Mouse (Mus musculus) myocyte (in vitro differentiated cells): Measurements from ENCODE around the gene Mrpl48. TPM values are rescaled to one million over a fixed set of nuclear protein-coding genes. Genes with fewer than 3 reads are reported as not detected.
A peak's percentile ranks its signal among the peaks of the same experiment; 100 is the strongest.

Source experiments
- H3K27me3 ChIP-seq: one replicate; pipeline ENCODE4 v1.6.1; 2011; ENCODE audit not compliant: control insufficient read depth, insufficient read depth, insufficient read length
- H3K36me3 ChIP-seq: one replicate; pipeline ENCODE4 v1.6.1; 2011; ENCODE audit not compliant: control insufficient read depth, insufficient read depth
- H3K4me2 ChIP-seq: one replicate; pipeline ENCODE4 v1.6.1; 2011; ENCODE audit warnings: low read depth, control low read depth
- H3K4me3 ChIP-seq: one replicate; pipeline ENCODE4 v1.5.1; 2011; ENCODE audit warnings: mild to moderate bottlenecking, control low read depth, moderate library complexity
- H3K79me2 ChIP-seq: one replicate; pipeline ENCODE4 v1.6.1; 2011; ENCODE audit not compliant: control insufficient read depth, insufficient read depth
- H3ac ChIP-seq: one replicate; pipeline ENCODE4 v1.6.1; 2011; ENCODE audit not compliant: control insufficient read depth, insufficient read length
- CEBPB ChIP-seq: IDR thresholded peaks from 2 replicates; pipeline ENCODE4 v1.6.1; 2011; ENCODE audit warnings: mild to moderate bottlenecking, moderate library complexity; ENCODE audit not compliant: poor library complexity, insufficient read depth, severe bottlenecking
- E2F4 ChIP-seq: IDR thresholded peaks from one replicate; pipeline ENCODE4 v1.6.1; 2011; ENCODE audit warnings: mild to moderate bottlenecking, control low read depth, moderate library complexity; ENCODE audit not compliant: insufficient read depth
- MAX ChIP-seq: IDR thresholded peaks from one replicate; pipeline ENCODE4 v1.6.1; 2011; ENCODE audit warnings: low read depth, mild to moderate bottlenecking, control low read depth
- MYOD1 ChIP-seq, 3 experiments: IDR thresholded peaks; one replicate each; pipeline ENCODE4 v1.6.1; 2011; ENCODE audit warnings: control low read depth in 2 of 3, low read depth in 2 of 3, mild to moderate bottlenecking in 2 of 3, moderate library complexity in 1 of 3; ENCODE audit not compliant: insufficient read length in 2 of 3, control insufficient read depth in 1 of 3
- MYOG ChIP-seq, 3 experiments: IDR thresholded peaks; one replicate each; pipeline ENCODE4 v1.6.1; 2011; ENCODE audit warnings: control low read depth in 2 of 3, low read depth in 2 of 3, mild to moderate bottlenecking in 2 of 3; ENCODE audit not compliant: insufficient read length in 2 of 3, control insufficient read depth in 1 of 3, insufficient read depth in 1 of 3
- POLR2A ChIP-seq: IDR thresholded peaks from one replicate; pipeline ENCODE4 v1.6.1; 2011; ENCODE audit warnings: low read depth, mild to moderate bottlenecking, control low read depth, moderate library complexity; ENCODE audit not compliant: insufficient read length
- POLR2AphosphoS2 ChIP-seq: IDR thresholded peaks from one replicate; pipeline ENCODE4 v1.6.1; 2011; ENCODE audit warnings: low read depth, control low read depth; ENCODE audit not compliant: insufficient read length
- REST ChIP-seq: IDR thresholded peaks from one replicate; pipeline ENCODE4 v1.6.1; 2011; ENCODE audit warnings: mild to moderate bottlenecking, control low read depth, moderate library complexity; ENCODE audit not compliant: insufficient read depth, insufficient read length
- SRF ChIP-seq: IDR thresholded peaks from one replicate; pipeline ENCODE4 v1.6.1; 2011; ENCODE audit warnings: low read depth; ENCODE audit not compliant: control insufficient read depth, insufficient read length
- TCF12 ChIP-seq: IDR thresholded peaks from one replicate; pipeline ENCODE4 v1.6.1; 2011; ENCODE audit warnings: mild to moderate bottlenecking, control low read depth; ENCODE audit not compliant: poor library complexity, insufficient read depth, severe bottlenecking
- TCF3 ChIP-seq: IDR thresholded peaks from one replicate; pipeline ENCODE4 v1.6.1; 2011; ENCODE audit warnings: low read depth, control low read depth; ENCODE audit not compliant: insufficient read length
- USF1 ChIP-seq: IDR thresholded peaks from one replicate; pipeline ENCODE4 v1.6.1; 2011; ENCODE audit warnings: low read depth, mild to moderate bottlenecking, control low read depth, moderate library complexity
- polyA plus RNA-seq: library from polyadenylated mRNA; unstranded; fragments of >200 nt; fragmentation: generic; extraction: Trizol; gene quantifications from one replicate; pipeline ENCODE4 v1.2.1, GENCODE M21; 2012; ENCODE audit warnings: missing spikeins

Gene Mrpl48
- polyA plus RNA-seq, 1 experiment = 34.4 TPM

GRCm38 (mm10) chr7:100578794-100579193 lies 29.3 kb downstream of the Mrpl48 start:
- TF ChIP-seq MYOG (IDR thresholded peaks at IDR 0.05; ENCODE audit: control insufficient read depth in 1 of 3, insufficient read depth in 1 of 3, insufficient read length in 2 of 3, low read depth in 2 of 3) = no peak
- TF ChIP-seq MYOD1 (IDR thresholded peaks at IDR 0.05; ENCODE audit: control insufficient read depth in 1 of 3, insufficient read length in 2 of 3, low read depth in 2 of 3) = peak in 1 of 3 experiments; percentile 9
- Histone ChIP-seq H3K79me2 (peaks cover 6% of the 10 kb centered on the region), H3K4me2 (no peak overlapping the region), H3K4me3 (no peak overlapping the region), H3K36me3 (no peaks in the 10 kb centered on the region), H3K27me3 (no peaks in the 10 kb centered on the region), H3ac (no peak overlapping the region)

- H3K36me3 ChIP-seq = no peaks in the 10 kb centered on the region
- no peak overlapping the region for H3K4me2 ChIP-seq
- H3ac ChIP-seq = no peak overlapping the region
- H3K27me3 ChIP-seq = no peaks in the 10 kb centered on the region
- H3K79me2 ChIP-seq = no peaks in the 10 kb centered on the region
- no peak overlapping the region for H3K4me3 ChIP-seq
- TF ChIP-seq CEBPB = no peak
- no peak for TF ChIP-seq POLR2AphosphoS2
- no peak for TF ChIP-seq POLR2A
- no peak for TF ChIP-seq TCF3
- TF ChIP-seq TCF12 = no peak
- no peak for TF ChIP-seq REST
- TF ChIP-seq MYOG (IDR thresholded peaks at IDR 0.05; ENCODE audit: control insufficient read depth in 1 of 3, insufficient read depth in 1 of 3, insufficient read length in 2 of 3, low read depth in 2 of 3) = no peak
- no peak for TF ChIP-seq E2F4
- TF ChIP-seq MAX = no peak
- TF ChIP-seq MYOD1 (IDR thresholded peaks at IDR 0.05; ENCODE audit: control insufficient read depth in 1 of 3, insufficient read length in 2 of 3, low read depth in 2 of 3) = no peak
- no peak for TF ChIP-seq SRF
- no peak for TF ChIP-seq USF1
Observed at GRCm38 (mm10) chr7:100572704-100573103, 35.4 kb downstream of the Mrpl48 start.

- Histone ChIP-seq H3K79me2 (no peaks in the 10 kb centered on the region), H3K4me2 (no peak overlapping the region), H3K4me3 (no peak overlapping the region), H3K27me3 (no peaks in the 10 kb centered on the region), H3ac (no peak overlapping the region), H3K36me3 (no peaks in the 10 kb centered on the region)
- TF ChIP-seq MYOD1 (IDR thresholded peaks at IDR 0.05; ENCODE audit: control insufficient read depth in 1 of 3, insufficient read length in 2 of 3, low read depth in 2 of 3) (no peak), TCF12 (no peak), SRF (no peak), USF1 (no peak), REST (no peak), POLR2AphosphoS2 (no peak), E2F4 (no peak), MYOG (IDR thresholded peaks at IDR 0.05; ENCODE audit: control insufficient read depth in 1 of 3, insufficient read depth in 1 of 3, insufficient read length in 2 of 3, low read depth in 2 of 3) (no peak), MAX (no peak), CEBPB (no peak), POLR2A (no peak), TCF3 (no peak)
Observed at GRCm38 (mm10) chr7:100572061-100572460, 36.0 kb downstream of the Mrpl48 start.

GRCm38 (mm10) chr7:100570930-100571715 lies 37.0 kb downstream of the Mrpl48 start:
- Histone ChIP-seq H3K4me3 (no peak overlapping the region), H3K4me2 (no peak overlapping the region), H3K36me3 (no peaks in the 10 kb centered on the region), H3K27me3 (no peaks in the 10 kb centered on the region), H3K79me2 (no peaks in the 10 kb centered on the region), H3ac (no peak overlapping the region)
- no peak for TF ChIP-seq SRF
- no peak for TF ChIP-seq CEBPB
- no peak for TF ChIP-seq POLR2A
- TF ChIP-seq REST = no peak
- no peak for TF ChIP-seq TCF12
- no peak for TF ChIP-seq USF1
- no peak for TF ChIP-seq POLR2AphosphoS2
- TF ChIP-seq MAX = no peak
- TF ChIP-seq E2F4 = no peak
- no peak for TF ChIP-seq TCF3
- no peak for TF ChIP-seq MYOG (IDR thresholded peaks at IDR 0.05; ENCODE audit: control insufficient read depth in 1 of 3, insufficient read depth in 1 of 3, insufficient read length in 2 of 3, low read depth in 2 of 3)
- TF ChIP-seq MYOD1 (IDR thresholded peaks at IDR 0.05; ENCODE audit: control insufficient read depth in 1 of 3, insufficient read length in 2 of 3, low read depth in 2 of 3) = no peak
